Mouse (Mus musculus): Measurements from ENCODE around the gene Mcu.

Mcu gene

DNA sequence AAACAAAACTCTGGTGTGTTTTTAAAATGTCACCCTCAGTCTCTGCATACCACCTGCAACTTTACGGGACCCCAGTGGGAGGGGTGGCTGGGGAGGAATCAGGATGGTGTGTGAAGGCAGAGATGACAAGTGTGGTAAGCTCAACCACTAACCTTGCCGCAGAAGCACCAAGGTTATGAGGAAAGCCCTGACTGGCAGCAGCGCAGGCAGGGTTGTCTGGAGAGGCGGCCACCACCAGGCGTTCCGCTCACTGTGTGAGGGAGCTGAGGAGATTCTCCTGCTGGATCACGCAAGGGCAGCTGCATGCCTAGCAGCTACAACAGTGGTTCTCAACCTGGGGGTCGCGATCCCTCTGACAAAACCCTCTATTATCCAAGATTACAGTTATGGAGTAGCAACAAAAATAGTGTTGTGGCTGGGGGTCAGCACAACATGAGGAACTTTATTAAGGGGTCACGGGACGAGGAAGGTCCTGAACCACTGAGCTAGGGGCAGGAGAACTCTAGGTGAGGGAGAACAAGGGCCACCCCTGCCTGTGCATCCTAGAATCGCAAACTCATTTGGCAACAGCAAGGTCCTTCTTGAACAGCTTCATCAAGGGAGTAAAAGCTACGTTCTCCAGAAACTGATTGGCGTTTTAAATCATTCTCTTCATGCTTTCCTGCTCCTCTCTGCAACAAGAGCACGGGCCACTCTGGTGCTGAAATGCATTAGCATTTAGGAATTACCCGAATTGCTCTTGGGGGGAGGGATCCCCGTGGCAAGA lies 77.5 kb downstream of the Mcu start:
- in situ Hi-C loops (cut with MboI; ENCODE audit: low sequenced_read_pairs) = no loop called here

DNA sequence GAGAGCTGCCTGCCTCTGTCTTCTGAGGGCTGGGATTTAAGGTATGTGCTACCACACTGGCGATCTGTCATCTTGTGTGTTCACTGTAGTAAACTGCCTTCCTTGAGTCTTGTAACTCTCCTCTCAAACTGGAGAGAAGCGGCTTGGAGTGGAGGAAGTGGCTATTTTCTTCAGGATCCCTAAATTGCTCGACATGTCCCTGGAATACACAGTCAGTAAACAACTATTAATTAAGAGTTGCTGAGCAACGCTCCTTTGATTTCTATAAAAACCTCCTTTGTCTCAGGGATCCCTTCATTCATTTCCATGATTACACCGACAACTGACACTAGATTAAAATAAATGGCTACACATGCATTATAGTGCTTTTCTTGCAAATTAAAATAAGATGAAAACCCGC lies 78.4 kb downstream of the Mcu start:
- in situ Hi-C loops (cut with MboI; ENCODE audit: low sequenced_read_pairs) = no loop called here

DNA sequence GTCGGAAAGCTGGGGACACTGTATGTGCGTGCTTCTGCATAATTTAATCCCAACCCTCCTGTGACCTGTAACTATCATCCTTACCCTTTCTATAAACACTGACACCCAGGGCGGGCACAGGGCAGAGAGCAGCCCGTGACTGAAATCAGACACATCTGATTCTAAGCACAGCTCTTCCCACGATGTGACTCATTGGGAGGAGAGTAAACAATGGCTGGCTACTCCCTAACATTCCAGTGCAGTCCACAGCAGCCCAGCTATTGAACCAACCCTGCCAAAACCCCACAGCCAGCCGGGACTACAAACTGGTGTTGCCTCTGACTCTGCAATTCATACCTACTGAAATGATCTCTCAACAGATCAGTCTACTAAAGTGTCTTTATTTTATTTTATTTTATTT lies 78.9 kb downstream of the Mcu start:
- in situ Hi-C loops (cut with MboI; ENCODE audit: low sequenced_read_pairs) = no loop called here

DNA sequence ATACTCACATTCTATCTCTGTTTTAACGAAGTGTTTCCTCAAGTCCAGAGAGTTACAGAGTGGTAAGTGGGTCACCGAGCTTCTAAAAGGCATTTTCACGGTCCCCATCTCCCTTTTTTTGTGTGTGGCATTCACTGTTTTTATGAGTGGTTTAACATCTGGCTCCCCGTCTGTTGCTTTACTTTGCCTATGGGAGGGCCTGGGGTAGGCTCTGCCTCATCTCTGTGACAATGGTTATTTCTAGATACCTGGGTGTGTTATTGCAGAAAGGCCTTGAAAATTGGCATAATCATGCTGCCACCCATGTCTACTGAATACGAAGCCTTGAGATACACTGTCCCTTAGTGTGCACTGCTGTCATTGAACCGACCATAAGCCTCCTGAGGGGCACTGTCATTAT lies 84.2 kb downstream of the Mcu start:
- in situ Hi-C loops (cut with MboI; ENCODE audit: low sequenced_read_pairs) = no loop called here

DNA sequence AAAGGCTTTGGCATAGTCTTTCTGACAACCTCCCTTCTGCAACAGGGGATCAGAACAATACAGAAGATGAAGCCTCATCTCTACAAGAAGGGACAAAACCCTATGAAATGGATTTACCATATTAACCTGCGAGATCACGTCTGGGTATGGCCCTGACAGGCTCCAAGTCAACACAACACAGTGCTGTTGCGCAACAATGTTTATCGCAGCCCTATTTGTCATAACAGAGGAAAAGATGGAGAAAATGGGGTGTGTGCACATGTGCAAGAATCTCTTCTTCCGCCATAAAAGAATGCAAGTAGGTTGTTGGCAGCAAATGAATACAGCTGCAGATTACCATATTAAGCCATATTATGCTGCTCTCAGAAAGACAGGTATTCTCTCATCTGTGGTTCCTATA lies 88.7 kb downstream of the Mcu start:
- in situ Hi-C loops (cut with MboI; ENCODE audit: low sequenced_read_pairs) = no loop called here

DNA sequence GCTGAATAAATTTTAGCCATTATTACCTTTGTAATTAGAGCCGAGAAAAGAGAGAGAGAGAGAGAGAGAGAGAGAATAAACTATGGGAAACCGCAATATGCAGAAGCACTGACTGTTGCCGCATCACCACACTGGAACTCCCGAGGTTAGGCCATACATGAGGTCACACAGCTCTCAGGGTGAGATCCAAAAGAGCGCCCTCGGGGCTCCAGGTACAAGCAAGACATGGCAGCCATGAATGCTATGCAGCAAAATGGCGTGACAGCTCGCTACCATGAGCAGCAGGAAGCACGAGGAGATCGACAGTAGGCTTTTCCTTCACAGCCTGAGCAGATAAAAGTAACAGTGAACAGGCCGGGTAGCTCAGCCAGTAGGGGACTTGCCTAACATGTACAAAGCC lies 89.2 kb downstream of the Mcu start:
- in situ Hi-C loops (cut with MboI; ENCODE audit: low sequenced_read_pairs) = no loop called here

DNA sequence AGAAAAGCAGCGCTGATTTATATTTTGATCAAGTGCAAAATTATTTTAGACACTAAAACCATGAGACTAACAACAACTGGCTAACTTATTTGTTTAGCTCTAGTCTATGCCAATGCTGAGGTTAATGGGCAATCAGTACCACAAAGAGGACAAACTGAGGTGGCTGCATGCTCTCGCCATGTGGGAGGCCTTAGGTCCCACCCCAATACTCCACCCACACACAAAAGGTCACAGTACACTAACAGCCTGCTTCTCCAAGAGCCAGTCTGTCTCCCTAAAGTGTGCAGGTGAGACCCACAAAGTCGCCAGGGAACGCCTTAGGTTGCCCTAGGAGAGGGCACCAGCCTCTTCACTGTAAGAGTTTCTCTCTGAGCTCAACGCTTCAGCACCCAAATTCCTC lies 91.8 kb downstream of the Mcu start:
- in situ Hi-C loops (cut with MboI; ENCODE audit: low sequenced_read_pairs) = no loop called here

DNA sequence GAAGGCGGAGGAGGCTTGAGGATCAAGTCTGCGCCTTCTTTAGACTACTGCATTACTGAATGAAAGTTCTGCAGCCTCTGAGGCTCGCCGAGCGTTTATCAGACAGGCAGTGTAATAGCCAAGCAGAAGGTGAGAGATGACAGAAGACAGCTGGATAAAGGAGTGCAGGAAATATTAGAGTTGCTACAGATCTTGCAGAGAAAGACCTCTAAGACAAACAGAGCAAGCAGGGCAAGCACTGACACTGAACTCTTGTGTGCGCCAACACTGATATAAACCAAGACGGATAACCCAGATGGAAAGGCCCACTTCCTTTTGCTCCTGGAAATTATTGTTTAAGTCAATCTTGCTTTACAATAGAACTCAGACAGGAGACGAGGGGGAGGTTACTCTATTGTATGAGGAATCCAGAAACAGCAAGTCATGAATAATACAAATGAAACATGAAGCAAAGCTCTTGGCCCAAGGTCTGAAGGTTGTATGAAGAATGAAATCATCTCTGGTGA lies 92.6 kb downstream of the Mcu start:
- in situ Hi-C loops (cut with MboI; ENCODE audit: low sequenced_read_pairs) = no loop called here

DNA sequence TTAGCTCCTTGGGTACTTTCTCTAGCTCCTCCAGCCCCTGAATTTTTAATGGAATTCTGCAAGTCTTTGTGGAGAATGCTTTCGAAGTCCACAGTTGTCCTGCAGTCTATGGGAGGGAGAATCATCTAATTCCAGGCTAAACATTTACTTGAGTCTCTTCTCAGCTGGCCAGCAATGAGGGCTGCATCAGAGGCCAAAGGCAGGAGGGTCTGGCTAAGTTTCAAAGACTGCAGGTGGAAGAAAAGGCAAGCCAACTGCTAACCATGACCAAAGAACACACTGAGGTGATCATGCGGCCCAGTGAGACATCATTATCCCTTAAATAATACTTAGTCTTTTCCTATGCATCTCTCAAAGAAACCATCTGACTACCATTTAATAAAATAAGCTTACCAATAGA lies 95.8 kb downstream of the Mcu start:
- in situ Hi-C loops (cut with MboI; ENCODE audit: low sequenced_read_pairs) = no loop called here

DNA sequence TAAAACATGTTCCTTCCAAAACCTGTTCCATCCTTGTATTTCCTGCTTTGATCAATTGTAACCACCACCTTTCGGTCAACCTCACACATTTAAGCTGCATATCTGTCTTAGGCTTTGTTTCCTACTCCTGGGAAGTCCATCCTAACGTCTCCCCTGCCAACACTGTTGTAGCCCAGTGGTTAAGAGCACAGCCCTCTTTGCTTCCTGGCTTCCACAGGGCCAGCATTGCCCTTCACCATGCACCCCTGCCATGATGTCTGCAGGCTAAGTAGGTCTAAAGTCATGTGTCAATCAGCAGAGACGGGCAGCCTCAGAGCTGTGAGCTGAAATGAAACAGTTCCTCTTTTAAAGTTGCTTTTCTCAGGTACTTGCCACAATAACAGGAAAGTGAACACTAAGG lies 97.1 kb downstream of the Mcu start:
- in situ Hi-C loops (cut with MboI; ENCODE audit: low sequenced_read_pairs) = no loop called here

DNA sequence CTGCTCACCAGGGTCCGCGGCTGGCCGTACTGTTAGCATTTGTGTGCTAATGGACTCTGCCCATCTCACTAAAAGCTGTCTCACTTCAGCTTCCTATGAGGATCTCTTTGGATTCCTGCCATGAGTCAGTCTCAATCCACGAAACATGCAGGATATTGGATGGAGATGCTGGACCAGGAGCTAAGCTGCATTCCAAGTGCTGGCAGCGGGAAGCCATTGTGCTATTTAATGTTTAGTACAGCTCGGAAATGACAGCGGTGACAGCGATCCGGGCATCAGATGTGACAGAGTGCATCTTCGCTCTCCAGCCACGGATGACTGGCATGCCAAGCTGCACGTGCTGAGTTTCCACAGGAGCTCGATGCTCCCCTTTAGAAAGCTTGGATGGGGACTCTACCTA lies 99.3 kb downstream of the Mcu start:
- in situ Hi-C loops (cut with MboI; ENCODE audit: low sequenced_read_pairs) = no loop called here

DNA sequence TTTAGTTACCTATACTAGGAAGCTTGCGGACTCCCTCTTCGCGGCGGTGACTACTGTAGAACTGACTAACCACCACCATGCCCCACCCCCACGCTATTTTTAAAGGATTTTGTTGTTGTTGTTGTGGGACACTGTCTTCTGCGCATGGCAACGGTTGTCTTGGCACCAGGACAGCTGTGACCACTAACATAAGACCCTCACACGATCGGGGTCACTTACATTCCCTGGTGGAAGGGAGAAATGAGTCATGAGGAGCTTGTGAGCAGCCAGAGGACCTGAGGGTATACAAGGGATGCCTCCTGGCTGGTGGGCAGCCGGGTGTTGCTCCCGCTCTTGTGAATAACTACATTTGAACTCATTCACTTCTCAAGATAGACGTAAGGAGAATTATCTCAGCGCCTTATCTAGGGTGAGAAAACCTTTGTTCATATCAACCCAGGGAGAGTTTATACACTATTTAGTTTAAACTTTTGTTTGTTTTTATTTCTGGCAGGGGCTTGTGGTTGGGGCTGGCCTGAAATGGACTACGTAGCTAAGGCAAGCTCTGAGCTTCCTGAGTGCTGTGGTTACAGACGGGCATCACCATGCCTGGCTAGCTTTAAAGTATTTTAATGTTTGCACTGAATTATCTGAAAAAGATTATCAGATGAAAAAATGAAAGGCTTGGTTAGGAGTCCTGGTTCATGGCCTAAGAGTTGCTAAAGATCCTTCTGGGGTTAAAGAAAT lies 101.6 kb downstream of the Mcu start:
- in situ Hi-C loops (cut with MboI; ENCODE audit: low sequenced_read_pairs) = no loop called here

DNA sequence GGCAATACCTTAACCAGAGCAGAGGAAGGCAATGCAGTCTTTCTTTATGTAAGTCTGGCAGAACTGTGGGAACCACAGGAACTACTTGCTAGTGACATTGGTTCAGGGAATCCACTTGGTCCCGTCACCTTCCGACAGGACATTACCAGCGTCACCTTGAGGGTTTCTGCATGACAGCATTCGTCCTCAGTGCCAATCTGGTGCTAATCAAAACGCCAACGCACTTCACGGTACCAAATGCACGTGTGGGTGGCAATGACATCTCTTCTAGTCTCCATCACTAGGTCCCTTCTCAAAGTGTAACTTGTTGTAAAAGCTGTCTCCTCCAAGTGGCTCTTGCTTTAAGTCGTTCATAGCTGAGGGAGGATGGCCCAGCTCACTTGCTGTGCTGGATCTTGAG lies 104.3 kb downstream of the Mcu start:
- in situ Hi-C loops (cut with MboI; ENCODE audit: low sequenced_read_pairs) = no loop called here

DNA sequence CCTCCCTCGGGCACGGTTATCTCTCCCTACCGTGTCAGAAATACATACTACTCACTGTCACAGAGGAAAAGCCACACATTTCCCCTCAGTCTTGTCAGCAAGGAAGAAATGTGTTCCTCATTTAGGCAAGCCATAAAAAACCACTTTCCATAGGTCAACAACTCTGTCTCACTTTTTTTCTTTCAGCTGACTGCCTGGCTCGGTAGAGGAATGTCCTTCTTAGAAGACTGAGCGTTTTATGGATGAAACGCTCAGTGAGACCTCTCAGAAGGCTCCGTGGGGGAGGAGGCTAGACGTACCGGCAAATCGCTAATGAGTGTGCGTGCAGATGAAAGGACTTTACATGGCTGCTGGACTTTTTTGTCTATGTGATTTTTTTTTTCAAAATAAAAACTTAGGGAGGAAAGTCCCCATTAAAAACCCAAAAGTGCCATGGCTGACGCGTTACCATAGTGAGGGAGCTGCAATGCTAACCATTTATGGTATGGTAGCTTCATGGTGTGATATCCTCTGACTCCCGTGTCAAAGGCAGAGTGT lies 105.0 kb downstream of the Mcu start:
- in situ Hi-C loops (cut with MboI; ENCODE audit: low sequenced_read_pairs) = no loop called here

DNA sequence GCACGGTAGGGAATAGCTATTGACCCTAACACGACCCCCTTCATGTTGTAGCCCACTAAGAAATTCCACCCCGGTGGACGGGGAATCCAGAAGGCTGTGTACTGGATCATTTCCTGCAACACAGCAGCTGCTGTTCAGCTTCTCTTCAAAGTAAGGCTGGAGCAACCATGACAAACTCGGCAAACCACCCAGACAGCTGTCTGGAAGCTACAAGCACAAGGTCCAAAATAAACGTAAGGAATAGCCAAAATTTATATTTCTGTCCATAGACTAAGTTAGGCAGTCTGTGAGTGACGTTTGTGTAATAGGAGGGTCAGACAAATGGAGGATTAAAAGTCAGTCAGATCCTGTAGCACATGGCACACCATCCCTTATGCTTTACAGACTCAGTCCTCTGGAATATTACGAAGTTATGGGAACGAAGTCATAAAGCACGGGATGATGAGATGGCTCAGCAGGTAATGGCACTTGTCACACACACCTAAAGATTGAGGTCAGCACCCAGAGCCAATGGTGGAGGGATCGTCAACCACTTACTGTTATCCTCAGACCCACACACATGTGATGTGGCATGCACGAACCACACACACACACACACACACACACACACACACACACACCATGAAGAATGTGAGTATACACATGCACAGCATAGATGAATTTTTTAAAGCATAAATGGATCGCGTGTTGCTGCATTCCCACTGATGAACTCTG lies 105.6 kb downstream of the Mcu start:
- in situ Hi-C loops (cut with MboI; ENCODE audit: low sequenced_read_pairs) = no loop called here

DNA sequence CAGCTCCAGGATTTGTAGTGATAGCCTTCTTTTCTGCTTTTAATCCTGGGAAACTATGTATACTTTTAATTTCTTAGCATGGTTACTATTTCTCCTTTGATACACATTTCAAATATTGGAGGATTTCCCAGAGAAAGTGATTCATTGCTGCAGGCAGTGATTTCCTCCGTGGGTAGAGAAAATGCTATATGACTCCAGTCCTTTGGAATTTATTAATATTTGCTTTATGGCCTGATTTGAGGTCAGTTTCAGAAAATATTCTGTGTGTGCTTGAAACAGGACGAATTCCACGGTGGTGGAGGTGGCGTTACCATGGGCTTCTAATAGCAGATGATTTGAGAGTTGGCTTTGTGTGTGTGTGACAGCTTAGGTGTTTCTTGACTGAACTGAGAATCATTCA lies 107.3 kb downstream of the Mcu start:
- in situ Hi-C loops (cut with MboI; ENCODE audit: low sequenced_read_pairs) = no loop called here

DNA sequence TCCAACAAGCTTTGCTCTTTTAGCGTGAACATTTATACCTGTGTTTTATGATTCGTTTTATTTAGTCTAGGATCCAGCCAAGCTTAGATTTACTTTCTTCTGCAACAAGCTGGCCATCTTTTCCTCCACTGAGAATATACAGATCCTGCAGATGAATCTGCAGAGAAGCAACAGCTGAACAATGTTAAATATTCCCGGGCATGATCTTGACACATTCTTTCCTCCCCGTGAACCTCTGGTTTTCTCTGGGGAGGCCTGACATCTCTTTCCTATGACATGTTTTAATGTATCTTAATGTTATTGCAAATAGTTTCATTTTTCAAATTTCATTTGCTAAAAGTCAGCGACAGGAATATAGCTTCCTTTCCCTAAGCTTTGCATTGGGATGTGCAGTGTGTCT lies 109.8 kb downstream of the Mcu start:
- in situ Hi-C loops (cut with MboI; ENCODE audit: low sequenced_read_pairs) = no loop called here

DNA sequence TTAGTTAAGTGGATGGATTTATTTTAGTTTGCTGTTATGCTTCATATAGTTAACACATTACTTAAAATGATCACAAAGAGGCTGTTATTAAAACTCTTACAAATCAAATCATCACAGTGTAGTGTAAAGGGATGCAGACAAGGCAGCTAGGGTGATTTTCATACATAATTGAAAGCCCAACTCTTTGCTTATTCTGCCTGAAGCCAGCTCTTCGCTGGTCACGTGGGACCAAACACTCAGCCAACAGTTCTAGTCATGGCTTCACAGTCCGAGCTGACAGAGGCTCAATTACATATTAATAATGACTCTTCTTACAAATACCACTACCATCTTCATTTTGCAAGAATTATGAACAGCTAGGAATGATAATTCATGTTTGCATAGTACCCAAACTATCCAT lies 112.2 kb downstream of the Mcu start:
- in situ Hi-C loops (cut with MboI; ENCODE audit: low sequenced_read_pairs) = no loop called here

DNA sequence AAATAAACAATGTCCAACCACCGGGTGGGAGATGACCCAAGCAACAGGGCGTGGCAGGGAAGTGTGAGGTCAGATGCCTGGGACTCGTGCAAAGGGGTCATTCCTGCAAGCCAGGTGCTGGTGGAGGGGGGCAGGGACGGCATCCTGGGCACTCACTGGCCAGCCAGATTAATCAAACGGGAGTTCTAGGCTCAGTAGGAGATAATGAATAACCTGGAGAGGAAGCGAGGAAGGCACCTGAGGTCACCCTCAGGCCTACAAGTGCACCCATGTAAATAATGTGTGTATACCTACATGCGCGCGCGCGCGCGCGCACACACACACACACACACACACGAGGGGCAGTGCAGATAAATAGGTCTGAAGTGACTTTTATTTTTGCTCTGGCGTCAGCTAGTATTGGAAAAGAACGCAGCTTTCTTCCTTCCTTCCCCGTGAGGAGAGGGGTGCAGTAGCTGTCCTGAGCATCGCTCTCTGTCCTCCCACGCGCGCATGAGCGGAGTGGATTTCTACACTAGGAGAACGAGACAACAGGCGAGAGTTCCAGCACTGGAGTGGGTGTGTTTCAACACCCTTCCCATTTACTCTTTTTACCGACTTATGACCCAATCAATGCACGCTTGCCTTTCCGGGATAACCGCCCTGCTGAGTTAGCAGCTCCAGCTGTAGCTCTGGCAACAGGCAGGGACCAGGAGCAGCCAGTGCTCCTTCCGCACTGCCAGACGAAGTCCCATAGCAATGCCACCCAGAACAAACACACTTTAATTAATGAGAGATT lies 112.9 kb downstream of the Mcu start:
- in situ Hi-C loops (cut with MboI; ENCODE audit: low sequenced_read_pairs) = no loop called here

DNA sequence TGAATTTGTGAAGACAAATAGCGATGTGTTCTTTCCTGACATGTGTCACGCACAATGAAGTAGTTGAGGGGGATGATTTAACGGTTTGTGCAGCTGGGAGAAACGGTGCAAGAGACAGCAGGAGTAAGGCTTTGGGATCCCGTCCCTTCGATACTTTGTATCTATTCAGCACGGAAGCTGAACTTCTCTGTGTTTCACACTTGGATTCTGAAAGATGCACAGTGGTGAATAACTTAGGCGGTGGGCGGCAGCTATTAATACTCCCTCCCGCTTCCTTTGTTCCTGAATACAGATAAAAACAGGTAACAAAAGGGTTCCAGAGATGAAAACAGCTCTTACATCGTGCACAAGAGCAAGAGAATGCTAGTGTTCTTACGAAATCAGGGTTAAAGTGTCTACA lies 114.1 kb downstream of the Mcu start:
- in situ Hi-C loops (cut with MboI; ENCODE audit: low sequenced_read_pairs) = no loop called here

DNA sequence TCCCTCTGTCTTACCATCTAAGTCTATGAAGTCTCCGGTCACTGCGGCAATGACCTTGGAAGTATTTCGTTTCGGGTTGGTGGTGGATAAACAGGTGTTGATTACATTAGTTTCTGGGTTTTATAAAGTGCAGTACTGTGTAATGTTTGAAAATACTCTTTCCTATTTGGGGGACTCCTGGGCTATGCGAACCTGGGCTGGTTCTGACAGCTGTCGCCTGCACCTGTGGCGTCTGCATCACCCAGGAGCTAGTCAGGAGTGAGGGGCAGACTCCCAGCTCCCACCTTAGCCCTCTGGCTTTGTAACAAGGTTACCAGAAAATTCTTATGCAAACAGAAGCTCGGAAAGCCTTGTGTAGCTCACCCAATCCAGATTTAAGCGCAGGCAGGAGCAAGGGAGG lies 114.7 kb downstream of the Mcu start:
- in situ Hi-C loops (cut with MboI; ENCODE audit: low sequenced_read_pairs) = no loop called here

Data from CH12F3 (cell line).